Mouse (Mus musculus): ENCODE measurements at regions not wholly inside any gene's neighbourhood (a gene's known extent, or its start where the extent isn't known, plus 50 kb on each side); places are given as distances from the start of the nearest gene placed in this dataset.

DNA sequence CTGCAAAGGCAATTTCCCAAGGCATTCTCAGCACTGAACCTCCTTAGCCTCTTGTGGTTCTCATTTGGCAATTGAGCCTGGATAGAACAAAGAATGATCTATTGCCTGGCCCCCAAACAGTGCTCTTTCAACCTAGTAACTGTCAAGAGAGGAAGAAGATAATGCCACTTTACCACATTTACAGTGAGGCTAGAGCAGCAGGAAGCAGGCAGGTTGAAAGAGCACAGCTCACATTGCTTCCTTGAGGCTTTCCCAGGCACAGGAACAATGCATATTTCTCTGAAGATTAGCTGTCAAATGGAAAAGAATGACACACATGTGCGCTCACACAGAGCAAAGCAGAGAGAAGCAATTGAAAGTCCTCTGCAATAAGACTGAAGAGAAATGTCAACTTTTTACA lies 1221.0 kb upstream of the Flrt2 start:
- DNase-seq (ENCODE audit: low spot score) (no peak), ATAC-seq (ENCODE audit: low FRiP score, low read depth) (no peak)
- no peak for TF ChIP-seq POLR2A (IDR thresholded peaks at IDR 0.05; ENCODE audit: borderline replicate concordance, extremely low read depth, insufficient read depth, insufficient read length)
- Histone ChIP-seq H3K9ac (ENCODE audit: low read depth, low read length, severe bottlenecking) (no peak overlapping the region), H3K27ac (replicated peaks; ENCODE audit: low read depth, low read length) (no peak overlapping the region), H3K4me3 (replicated peaks; ENCODE audit: low read length) (no peak overlapping the region), H3K36me3 (ENCODE audit: control insufficient read depth, insufficient read depth, low read length) (no peaks in the 10 kb centered on the region), H3K27me3 (ENCODE audit: control insufficient read depth, insufficient read depth, low read length) (no peaks in the 10 kb centered on the region), H3K9me3 (ENCODE audit: control insufficient read depth, low read length) (no peaks in the 10 kb centered on the region), H3K4me1 (ENCODE audit: control insufficient read depth, insufficient read depth, low read length) (no peaks in the 10 kb centered on the region), H3K4me2 (replicated peaks; ENCODE audit: low read depth, low read length, severe bottlenecking) (no peak overlapping the region)
- WGBS: 74% methylated on average over 1 of the region's 1 CpGs

DNA sequence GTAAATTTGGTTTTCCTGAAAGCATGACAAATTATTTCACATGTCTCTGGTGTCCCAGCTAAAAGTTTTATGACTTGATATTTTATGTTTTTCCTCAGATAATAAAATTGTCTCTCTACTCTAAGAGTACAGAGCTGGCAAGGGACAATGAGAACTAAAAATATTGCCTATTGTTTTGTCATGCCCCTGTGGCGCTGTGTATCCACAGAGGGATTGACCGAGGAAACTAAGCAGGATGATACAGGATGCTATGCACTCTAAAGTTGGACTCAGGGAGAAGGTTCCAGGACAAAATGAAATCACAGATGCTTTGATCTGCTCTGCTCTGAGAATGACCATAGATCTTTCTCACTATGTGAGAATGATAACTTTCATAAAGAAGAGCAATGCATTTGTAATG lies 1203.3 kb upstream of the Flrt2 start:
- no peak for ATAC-seq (ENCODE audit: low FRiP score, low read depth)
- Histone ChIP-seq H3K4me2 (replicated peaks; ENCODE audit: low read depth, low read length, severe bottlenecking) (no peak overlapping the region), H3K36me3 (ENCODE audit: control insufficient read depth, insufficient read depth, low read length) (no peaks in the 10 kb centered on the region), H3K9ac (ENCODE audit: low read depth, low read length, severe bottlenecking) (no peak overlapping the region), H3K4me3 (replicated peaks; ENCODE audit: low read length) (no peak overlapping the region), H3K27me3 (ENCODE audit: control insufficient read depth, insufficient read depth, low read length) (no peaks in the 10 kb centered on the region), H3K27ac (replicated peaks; ENCODE audit: low read depth, low read length) (no peak overlapping the region), H3K4me1 (ENCODE audit: control insufficient read depth, insufficient read depth, low read length) (no peaks in the 10 kb centered on the region), H3K9me3 (ENCODE audit: control insufficient read depth, low read length) (no peaks in the 10 kb centered on the region)
- no peak for TF ChIP-seq POLR2A (IDR thresholded peaks at IDR 0.05; ENCODE audit: borderline replicate concordance, extremely low read depth, insufficient read depth, insufficient read length)
- WGBS: 73% methylated on average over 2 of the region's 2 CpGs
- no peak for DNase-seq (ENCODE audit: low spot score)

DNA sequence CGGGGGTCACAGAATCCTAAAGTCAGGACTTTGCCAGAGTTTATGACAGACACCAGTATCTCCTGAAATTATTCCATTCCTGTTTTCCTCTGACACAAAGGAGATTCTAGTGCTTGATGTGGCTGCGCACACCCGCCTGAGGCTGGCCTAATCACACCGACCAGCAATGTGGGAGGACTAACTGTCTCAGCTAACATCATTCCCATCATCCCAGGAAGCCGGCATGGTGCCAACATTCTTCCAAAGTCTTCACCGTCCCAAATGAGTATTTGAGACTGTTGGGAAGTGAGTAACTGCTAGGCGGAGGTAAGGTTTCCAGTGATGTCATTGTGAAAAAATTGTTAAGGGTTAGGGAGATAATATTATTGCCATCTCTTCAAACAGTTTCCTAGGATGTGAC lies 1183.9 kb upstream of the Flrt2 start:
- Histone ChIP-seq H3K9ac (ENCODE audit: low read depth, low read length, severe bottlenecking) (no peak overlapping the region), H3K9me3 (ENCODE audit: control insufficient read depth, low read length) (no peaks in the 10 kb centered on the region), H3K27me3 (ENCODE audit: control insufficient read depth, insufficient read depth, low read length) (no peaks in the 10 kb centered on the region), H3K27ac (replicated peaks; ENCODE audit: low read depth, low read length) (no peak overlapping the region), H3K4me3 (replicated peaks; ENCODE audit: low read length) (no peak overlapping the region), H3K36me3 (ENCODE audit: control insufficient read depth, insufficient read depth, low read length) (no peaks in the 10 kb centered on the region), H3K4me2 (replicated peaks; ENCODE audit: low read depth, low read length, severe bottlenecking) (no peak overlapping the region), H3K4me1 (ENCODE audit: control insufficient read depth, insufficient read depth, low read length) (no peaks in the 10 kb centered on the region)
- ATAC-seq (ENCODE audit: low FRiP score, low read depth) (no peak), DNase-seq (ENCODE audit: low spot score) (peak; percentile 9)
- TF ChIP-seq POLR2A (IDR thresholded peaks at IDR 0.05; ENCODE audit: borderline replicate concordance, extremely low read depth, insufficient read depth, insufficient read length): no peak
- 79% methylated on average over 7 of the region's 7 CpGs for WGBS

DNA sequence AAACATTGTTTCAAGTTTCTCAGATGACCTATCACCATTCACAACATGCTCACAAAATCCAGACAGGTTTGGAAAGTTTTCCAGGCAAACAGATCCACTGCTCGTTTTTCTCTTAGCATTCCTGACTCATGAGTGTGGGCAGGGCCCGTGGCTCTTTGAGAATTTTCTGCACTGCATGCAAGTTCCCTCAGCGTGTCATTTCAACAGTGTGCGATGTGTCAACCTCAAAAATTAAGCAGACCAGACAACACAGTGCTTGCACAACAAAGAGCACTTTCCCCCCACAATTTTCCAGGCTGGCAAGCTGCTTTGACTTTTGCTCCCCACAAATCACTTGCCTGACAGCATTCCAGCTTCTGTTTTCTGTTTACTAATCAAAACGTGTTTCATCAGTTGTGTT lies 1182.2 kb upstream of the Flrt2 start:
- H3K9ac ChIP-seq (ENCODE audit: low read depth, low read length, severe bottlenecking): no peak overlapping the region
- WGBS: 22% methylated on average over 5 of the region's 5 CpGs
- no peaks in the 10 kb centered on the region for H3K27me3 ChIP-seq (ENCODE audit: control insufficient read depth, insufficient read depth, low read length)
- no peaks in the 10 kb centered on the region for H3K36me3 ChIP-seq (ENCODE audit: control insufficient read depth, insufficient read depth, low read length)
- no peak overlapping the region for H3K4me3 ChIP-seq (replicated peaks; ENCODE audit: low read length)
- H3K4me2 ChIP-seq (replicated peaks; ENCODE audit: low read depth, low read length, severe bottlenecking): no peak overlapping the region
- TF ChIP-seq POLR2A (IDR thresholded peaks at IDR 0.05; ENCODE audit: borderline replicate concordance, extremely low read depth, insufficient read depth, insufficient read length): no peak
- H3K27ac ChIP-seq (replicated peaks; ENCODE audit: low read depth, low read length): no peak overlapping the region
- no peaks in the 10 kb centered on the region for H3K4me1 ChIP-seq (ENCODE audit: control insufficient read depth, insufficient read depth, low read length)
- no peaks in the 10 kb centered on the region for H3K9me3 ChIP-seq (ENCODE audit: control insufficient read depth, low read length)
- ATAC-seq (ENCODE audit: low FRiP score, low read depth) (no peak), DNase-seq (ENCODE audit: low spot score) (no peak)

DNA sequence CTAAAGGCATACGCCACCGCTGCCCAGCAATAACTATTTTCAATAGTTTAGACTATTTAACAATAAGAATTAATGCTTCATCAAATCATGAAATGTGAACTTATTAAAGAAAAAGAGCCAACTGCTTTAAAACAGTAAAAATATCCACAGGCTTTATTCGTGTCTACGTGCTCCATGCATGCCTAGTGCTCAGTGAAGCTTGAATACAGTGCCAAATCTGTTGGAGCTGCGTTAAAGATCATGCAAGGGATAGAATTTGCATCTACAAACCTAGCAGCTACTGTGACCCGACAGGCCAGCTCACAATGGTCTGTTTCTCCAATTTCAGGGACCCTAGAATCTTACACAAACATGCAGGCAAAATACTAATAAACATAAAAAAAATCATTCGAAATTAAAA lies 1147.3 kb upstream of the Flrt2 start:
- Histone ChIP-seq H3K36me3 (ENCODE audit: control insufficient read depth, insufficient read depth, low read length) (no peaks in the 10 kb centered on the region), H3K4me1 (ENCODE audit: control insufficient read depth, insufficient read depth, low read length) (no peaks in the 10 kb centered on the region), H3K27me3 (ENCODE audit: control insufficient read depth, insufficient read depth, low read length) (no peaks in the 10 kb centered on the region), H3K9me3 (ENCODE audit: control insufficient read depth, low read length) (no peaks in the 10 kb centered on the region), H3K4me2 (replicated peaks; ENCODE audit: low read depth, low read length, severe bottlenecking) (no peak overlapping the region), H3K4me3 (replicated peaks; ENCODE audit: low read length) (no peak overlapping the region), H3K27ac (replicated peaks; ENCODE audit: low read depth, low read length) (no peak overlapping the region), H3K9ac (ENCODE audit: low read depth, low read length, severe bottlenecking) (no peak overlapping the region)
- no peak for DNase-seq (ENCODE audit: low spot score)
- 91% methylated on average over 7 of the region's 7 CpGs for WGBS
- no peak for TF ChIP-seq POLR2A (IDR thresholded peaks at IDR 0.05; ENCODE audit: borderline replicate concordance, extremely low read depth, insufficient read depth, insufficient read length)
- no peak for ATAC-seq (ENCODE audit: low FRiP score, low read depth)

All from limb, embryonic 14.5 days (tissue).